Mouse (Mus musculus): ENCODE results near the gene Naxe.

- TF ChIP-seq CTCF (IDR thresholded peaks at IDR 0.05; ENCODE audit: borderline replicate concordance, extremely low read depth, insufficient read depth, insufficient read length) (no peak), POLR2A (IDR thresholded peaks at IDR 0.05; ENCODE audit: borderline replicate concordance, extremely low read depth, insufficient read depth, insufficient read length, poor library complexity, severe bottlenecking) (no peak)
These were observed 39.4 kb upstream of the Naxe start for GRCm38 (mm10) chr3:88097666-88098065.
